Mouse (Mus musculus) CH12.LX (cell line): ENCODE data around the gene Nfic. TPM values are rescaled to one million over a fixed set of nuclear protein-coding genes. Genes with fewer than 3 reads are reported as not detected.

Experiments used
- DNase-seq: peaks from one replicate; pipeline ENCODE4 v3.0.0-alpha.2; 2013; ENCODE audit errors: extremely low read depth
- H3K27ac ChIP-seq: 2 replicates; pipeline ENCODE4 v1.5.1; 2012; ENCODE audit warnings: low read depth, mild to moderate bottlenecking, control low read depth, moderate library complexity; ENCODE audit not compliant: insufficient read depth
- H3K27me3 ChIP-seq: replicated peaks from 2 replicates; pipeline ENCODE3; 2012; ENCODE audit warnings: inconsistent platforms
- H3K36me3 ChIP-seq, 2 experiments: replicated peaks in 1 of 2; 2 replicates each; pipeline versions ENCODE3 to v1.6.1; 2012; ENCODE audit warnings: inconsistent platforms in 1 of 2, low read length in 1 of 2, mild to moderate bottlenecking in 1 of 2, mixed read lengths in 1 of 2, moderate library complexity in 1 of 2; ENCODE audit not compliant: control insufficient read depth in 1 of 2, insufficient read depth in 1 of 2
- H3K4me1 ChIP-seq, 2 experiments: 2 replicates each; pipeline ENCODE4 v1.6.1; 2012; ENCODE audit warnings: inconsistent platforms in 1 of 2, moderate library complexity in 1 of 2; ENCODE audit not compliant: insufficient read depth in 2 of 2, control insufficient read depth in 1 of 2
- H3K4me2 ChIP-seq: 2 replicates; pipeline ENCODE4 v1.6.1; 2012; ENCODE audit warnings: low read depth, mild to moderate bottlenecking, control low read depth; ENCODE audit not compliant: poor library complexity, insufficient read depth, severe bottlenecking
- H3K4me3 ChIP-seq, 3 experiments: fragments of 150-350 bp in 1 of 3; sonication (generic) in 1 of 3; replicated peaks in 1 of 3; 2 replicates each; pipeline versions ENCODE3 to v1.5.1; 2011 to 2012; ENCODE audit warnings: low read depth in 2 of 3, low read length in 2 of 3, mild to moderate bottlenecking in 2 of 3, moderate library complexity in 2 of 3, control low read depth in 1 of 3, improper control_type of control experiment in 1 of 3, inconsistent platforms in 1 of 3, mixed read lengths in 1 of 3; ENCODE audit not compliant: poor library complexity in 1 of 3
- H3K79me2 ChIP-seq: replicated peaks from 2 replicates; pipeline ENCODE4 v1.6.1; 2012; ENCODE audit warnings: mild to moderate bottlenecking, moderate library complexity; ENCODE audit not compliant: control insufficient read depth, poor library complexity, insufficient read depth, severe bottlenecking; ENCODE audit errors: extremely low read depth
- H3K9ac ChIP-seq: 2 replicates; pipeline ENCODE4 v1.6.1; 2012; ENCODE audit warnings: low read depth, mild to moderate bottlenecking, control low read depth, moderate library complexity; ENCODE audit not compliant: insufficient read depth
- H3K9me3 ChIP-seq: replicated peaks from 2 replicates; pipeline ENCODE3; 2012; ENCODE audit warnings: low read length, inconsistent platforms, mixed read lengths
- CTCF ChIP-seq, 2 experiments: IDR thresholded peaks in 1 of 2; conservative IDR thresholded peaks in 1 of 2; 2 replicates each; pipeline ENCODE4 v1.5.1; 2011 to 2012; ENCODE audit warnings: low read depth in 2 of 2, low read length in 2 of 2, improper control_type of control experiment in 1 of 2, inconsistent platforms in 1 of 2, mild to moderate bottlenecking in 1 of 2, moderate library complexity in 1 of 2
- HCFC1 ChIP-seq: IDR thresholded peaks from 2 replicates; pipeline ENCODE4 v1.6.1; 2012; ENCODE audit warnings: low read depth, mild to moderate bottlenecking, inconsistent platforms, low read length, improper control_type of control experiment
- JUN ChIP-seq: IDR thresholded peaks from 2 replicates; pipeline ENCODE4 v1.6.1; 2011; ENCODE audit warnings: low read depth, mild to moderate bottlenecking, low read length, improper control_type of control experiment, moderate library complexity; ENCODE audit not compliant: insufficient read depth
- MAZ ChIP-seq: IDR thresholded peaks from 2 replicates; pipeline ENCODE4 v1.6.1; 2012; ENCODE audit warnings: low read depth, mild to moderate bottlenecking, inconsistent platforms, low read length, improper control_type of control experiment, moderate library complexity
- NELFE ChIP-seq: IDR thresholded peaks from 2 replicates; pipeline ENCODE4 v1.6.1; 2011; ENCODE audit warnings: low read depth, low read length, improper control_type of control experiment
- POLR2AphosphoS2 ChIP-seq: IDR thresholded peaks from 2 replicates; pipeline ENCODE4 v1.6.1; 2011; ENCODE audit warnings: low read depth, low read length, improper control_type of control experiment
- RAD21 ChIP-seq: IDR thresholded peaks from 2 replicates; pipeline ENCODE4 v1.6.1; 2011; ENCODE audit warnings: low read depth, mild to moderate bottlenecking, low read length, improper control_type of control experiment, moderate library complexity
- SIN3A ChIP-seq: IDR thresholded peaks from 2 replicates; pipeline ENCODE4 v1.6.1; 2012; ENCODE audit warnings: low read length, improper control_type of control experiment, inconsistent platforms
- SMC3 ChIP-seq: IDR thresholded peaks from 2 replicates; pipeline ENCODE4 v1.6.1; 2011; ENCODE audit warnings: low read depth, low read length, improper control_type of control experiment
- TCF12 ChIP-seq: IDR thresholded peaks from 2 replicates; pipeline ENCODE4 v1.6.1; 2014; ENCODE audit warnings: low read depth, mild to moderate bottlenecking, inconsistent platforms, low read length, improper control_type of control experiment
- USF1 ChIP-seq: IDR thresholded peaks from 2 replicates; pipeline ENCODE4 v1.6.1; 2014; ENCODE audit warnings: low read depth, mild to moderate bottlenecking, inconsistent platforms, low read length, improper control_type of control experiment
- USF2 ChIP-seq: conservative IDR thresholded peaks from 2 replicates; pipeline ENCODE4 v1.6.1; 2011; ENCODE audit warnings: low read depth, low read length, improper control_type of control experiment
- ZKSCAN1 ChIP-seq: IDR thresholded peaks from 2 replicates; pipeline ENCODE4 v1.6.1; 2012; ENCODE audit warnings: low read depth, inconsistent platforms, low read length, improper control_type of control experiment, borderline replicate concordance
- ZMIZ1 ChIP-seq: IDR thresholded peaks from 2 replicates; pipeline ENCODE4 v1.6.1; 2012; ENCODE audit warnings: low read depth, mild to moderate bottlenecking, inconsistent platforms, low read length, improper control_type of control experiment
- ZNF384 ChIP-seq: IDR thresholded peaks from 2 replicates; pipeline ENCODE4 v1.6.1; 2012; ENCODE audit warnings: low read depth, low read length, improper control_type of control experiment, inconsistent platforms
- dilution Hi-C: fragments of 300-500 bp; cut with MboI; formaldehyde crosslinking; loops from 2 replicates; pipeline ENCODE4 v1.14.3; 2020; ENCODE audit warnings: low sequenced_read_pairs; ENCODE audit not compliant: extremely low pct_unique_long_range_greater_than_20kb, extremely low pct_ligation_motif_present
- in situ Hi-C: fragments of 300-500 bp; cut with MboI; formaldehyde crosslinking; loops from 3 replicates; pipeline ENCODE4 v1.14.3; 2019; ENCODE audit warnings: low sequenced_read_pairs, low pct_ligation_motif_present, low pct_unique_long_range_greater_than_20kb, mixed read lengths
- polyA plus RNA-seq: library from polyadenylated mRNA; unstranded; fragments of >175 nt; gene quantifications from 2 replicates; pipeline ENCODE4 v1.2.1, GENCODE M21; 2012; ENCODE audit warnings: low read depth; ENCODE audit not compliant: insufficient read length
- total RNA-seq, 2 experiments: library from RNA; depleted of rRNA; stranded (reverse); fragments of 300-350 nt in 1 of 2; fragments of >200 nt in 1 of 2; gene quantifications; 2 replicates each; pipeline ENCODE4 v1.2.3; 2012 to 2014

The Nfic gene
- total and polyA plus RNA-seq, 3 experiments, result 0.07 to 4.7 (median 4.0) TPM

GRCm38 (mm10) chr10:81406504-81407440, 48.7 kb downstream of the Nfic start:
- Histone ChIP-seq H3K4me1 (peaks cover 43 to 68% of the 10 kb centered on the region in 2 experiments), H3K4me2 (no peak overlapping the region), H3K79me2 (no peaks in the 10 kb centered on the region), H3K27me3 (no peaks in the 10 kb centered on the region), H3K4me3 (no peak overlapping the region), H3K9ac (no peak overlapping the region), H3K9me3 (no peaks in the 10 kb centered on the region), H3K36me3 (peaks cover 53 to 59% of the 10 kb centered on the region in 2 experiments), H3K27ac (peak overlapping the region; percentile 59)
- in situ Hi-C loops (loop anchor here (5.0 kb wide), 1 partner anchor 36 kb away; no protein-coding TSS in a partner anchor), dilution Hi-C loops (no loop called here)
- DNase-seq, result no peak
- TF ChIP-seq MAZ (no peak), ZNF384 (no peak), POLR2AphosphoS2 (no peak), JUN (no peak), HCFC1 (no peak), ZKSCAN1 (no peak), NELFE (no peak), SIN3A (no peak), TCF12 (no peak), ZMIZ1 (no peak)

DNA sequence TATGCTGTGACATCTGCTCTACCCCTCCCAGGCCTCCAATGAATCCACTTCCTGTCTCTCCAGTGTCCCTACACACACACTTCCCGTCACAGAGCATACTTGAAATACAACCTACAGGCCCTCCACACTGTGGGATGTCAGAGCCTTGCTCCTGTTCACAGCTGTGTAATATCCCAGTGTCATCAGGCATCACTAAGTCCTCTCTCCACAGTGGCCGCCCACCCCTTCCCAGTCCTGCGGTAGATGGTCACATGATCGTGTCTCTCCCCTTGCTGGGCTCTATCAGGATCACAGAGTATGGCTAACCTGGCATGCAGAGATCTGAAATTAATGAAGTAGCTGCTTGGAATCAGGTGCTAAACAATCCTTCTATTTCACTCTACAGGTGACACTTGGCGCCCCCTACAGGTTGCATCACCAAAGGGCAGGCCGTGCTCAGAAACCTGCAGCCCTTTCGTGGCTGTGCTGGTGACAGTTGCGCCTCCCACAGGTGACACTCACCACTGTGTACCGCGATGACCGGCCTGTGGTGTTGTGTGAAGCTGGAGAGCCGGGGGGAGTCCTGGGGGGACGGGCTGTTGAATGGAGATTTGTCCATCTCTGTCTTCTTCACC, 49.7 kb downstream of the Nfic start:
- TF ChIP-seq CTCF (conservative IDR thresholded peaks at IDR 0.05 in 1 of 2, IDR thresholded peaks at IDR 0.05 in 1 of 2; ENCODE audit: low read depth in 2 of 2, low read length in 2 of 2) (peak; percentile 79 to 83), USF1 (no peak), POLR2AphosphoS2 (no peak), SMC3 (peak; percentile 39), USF2 (no peak), RAD21 (peak; percentile 22)
- peak; percentile 71 for DNase-seq
- Histone ChIP-seq H3K36me3 (peaks cover 62 to 64% of the 10 kb centered on the region in 2 experiments), H3K4me2 (no peak overlapping the region), H3K4me3 (no peak overlapping the region), H3K79me2 (no peaks in the 10 kb centered on the region), H3K4me1 (peaks cover 32 to 59% of the 10 kb centered on the region in 2 experiments), H3K27ac (peak overlapping the region; percentile 59), H3K9me3 (no peaks in the 10 kb centered on the region), H3K27me3 (no peaks in the 10 kb centered on the region), H3K9ac (no peak overlapping the region)
- in situ Hi-C loops, result loop anchor here (5.0 kb wide), 1 partner anchor 37 kb away; no protein-coding TSS in a partner anchor
- dilution Hi-C loops, result no loop called here
